Mouse (Mus musculus) large intestine, adult 2 months (tissue): ENCODE measurements around the gene Fam118b. TPM values are rescaled to one million over a fixed set of nuclear protein-coding genes. Genes with fewer than 3 reads are reported as not detected.

ENCODE experiments used
- DNase-seq: peaks from one replicate; pipeline ENCODE4 v3.0.0-alpha.2; 2012; ENCODE audit warnings: low read depth, low spot score
- WGBS: fragments of 180-500 bp; shearing (Covaris S2); methylation state at CpG from one replicate; pipeline ENCODE4 v1.1.7; 2018; 5-methylcytosine and 5-hydroxymethylcytosine counted together
- polyA plus RNA-seq: library from polyadenylated mRNA; depleted of rRNA; stranded (reverse); fragments of >200 nt; gene quantifications from 2 replicates; pipeline ENCODE4 v1.2.3, GENCODE M21; 2012

Gene Fam118b
- polyA plus RNA-seq, 1 experiment, result 43.0 TPM

- no peak for DNase-seq
- WGBS, result 2% methylated on average over 21 of the region's 21 CpGs
Measured at GRCm38 (mm10) chr9:35267976-35268715, 541 bp upstream of the Fam118b start.

GRCm38 (mm10) chr9:35264509-35264908, 3.1 kb downstream of the Fam118b start:
- WGBS, result 22% methylated on average over 3 of the region's 3 CpGs
- DNase-seq, result no peak

- WGBS, result 37% methylated on average over 2 of the region's 2 CpGs
- DNase-seq, result peak; percentile 66
Measured at GRCm38 (mm10) chr9:35263431-35263830, 4.2 kb downstream of the Fam118b start.

- 27% methylated on average over 4 of the region's 4 CpGs for WGBS
- DNase-seq, result no peak
Measured at GRCm38 (mm10) chr9:35262418-35262817, 5.2 kb downstream of the Fam118b start.

- no peak for DNase-seq
- 31% methylated on average over 7 of the region's 7 CpGs for WGBS
Measured at GRCm38 (mm10) chr9:35257365-35257764, 10.2 kb downstream of the Fam118b start.

GRCm38 (mm10) chr9:35249476-35249875, 18.1 kb downstream of the Fam118b start:
- no peak for DNase-seq

- DNase-seq, result no peak
- 97% methylated on average over 2 of the region's 2 CpGs for WGBS
Measured at GRCm38 (mm10) chr9:35247405-35247804, 20.2 kb downstream of the Fam118b start.

GRCm38 (mm10) chr9:35239734-35240133, 27.9 kb downstream of the Fam118b start:
- no peak for DNase-seq
- WGBS, result 68% methylated on average over 1 of the region's 1 CpGs

GRCm38 (mm10) chr9:35238915-35239571, 28.6 kb downstream of the Fam118b start:
- WGBS, result 72% methylated on average over 6 of the region's 6 CpGs
- no peak for DNase-seq

GRCm38 (mm10) chr9:35238371-35238770, 29.2 kb downstream of the Fam118b start:
- WGBS, result 97% methylated on average over 1 of the region's 1 CpGs
- DNase-seq, result no peak

GRCm38 (mm10) chr9:35235996-35236395, 31.6 kb downstream of the Fam118b start:
- no peak for DNase-seq
- WGBS, result 79% methylated on average over 3 of the region's 3 CpGs

- 94% methylated on average over 3 of the region's 3 CpGs for WGBS
- no peak for DNase-seq
Measured at GRCm38 (mm10) chr9:35228671-35229070, 38.9 kb downstream of the Fam118b start.

- no peak for DNase-seq
- WGBS, result 95% methylated on average over 3 of the region's 3 CpGs
Measured at GRCm38 (mm10) chr9:35223466-35223865, 44.1 kb downstream of the Fam118b start.

GRCm38 (mm10) chr9:35217963-35218362, 49.6 kb downstream of the Fam118b start:
- WGBS, result 49% methylated on average over 1 of the region's 1 CpGs

GRCm38 (mm10) chr9:35211573-35212511, 55.8 kb downstream of the Fam118b start:
- 26% methylated on average over 26 of the region's 26 CpGs for WGBS

More at GRCm38 (mm10) chr9:35217963-35218362, 49.6 kb downstream of the Fam118b start:
- no peak for DNase-seq

GRCm38 (mm10) chr9:35210542-35211474, 56.8 kb downstream of the Fam118b start, which contains the start of gene Foxred1:
Gene Foxred1, minus strand, starts transcription at chr9:35211055.
- DNase-seq, result peak; percentile 96
- WGBS, result under 1% methylated on average over 72 of the region's 72 CpGs

More at GRCm38 (mm10) chr9:35211573-35212511, 55.8 kb downstream of the Fam118b start:
- DNase-seq, result peak; percentile 21

- DNase-seq, result no peak
- WGBS, result 96% methylated on average over 2 of the region's 2 CpGs
Measured at GRCm38 (mm10) chr9:35204421-35204820, 63.2 kb downstream of the Fam118b start.

- DNase-seq, result no peak
- 49% methylated on average over 3 of the region's 3 CpGs for WGBS
Measured at GRCm38 (mm10) chr9:35203536-35203935, 64.1 kb downstream of the Fam118b start.

GRCm38 (mm10) chr9:35200529-35201060, 67.0 kb downstream of the Fam118b start:
- no peak for DNase-seq
- WGBS, result 59% methylated on average over 9 of the region's 9 CpGs
